Mouse (Mus musculus): Measurements from ENCODE around the gene Trit1. TPM values are rescaled to one million over a fixed set of nuclear protein-coding genes. Genes with fewer than 3 reads are reported as not detected.
A peak's percentile ranks its signal among the peaks of the same experiment; 100 is the strongest.

Gene Trit1
- total RNA-seq, 1 experiment = 17.1 TPM

GRCm38 (mm10) chr4:123083323-123083902 lies 67.0 kb downstream of the Trit1 start:
- H3K4me1 ChIP-seq (ENCODE audit: control insufficient read depth in 2 of 2, insufficient read depth in 2 of 2, low read length in 2 of 2, poor library complexity in 1 of 2) = peaks cover 0 to 3% of the 10 kb centered on the region in 2 experiments; a peak in 1 of 4 replicates
- no peaks in the 10 kb centered on the region for H3K36me3 ChIP-seq (ENCODE audit: control insufficient read depth, insufficient read depth, low read length, poor library complexity, severe bottlenecking)
- H3K27ac ChIP-seq (ENCODE audit: insufficient read depth, low read depth, low read length, poor library complexity, severe bottlenecking) = no peak overlapping the region
- TF ChIP-seq ZNF384 (IDR thresholded peaks at IDR 0.05; ENCODE audit: low read depth, low read length) (no peak), CHD2 (IDR thresholded peaks at IDR 0.05; ENCODE audit: low read depth, low read length) (no peak), ZC3H11A (IDR thresholded peaks at IDR 0.05; ENCODE audit: borderline replicate concordance, low read depth, low read length) (no peak), MAFK (IDR thresholded peaks at IDR 0.05; ENCODE audit: insufficient read depth, low read depth, low read length) (0 out of 2 replicates have a peak, but pooled peaks have one; percentile 29), HCFC1 (IDR thresholded peaks at IDR 0.05; ENCODE audit: borderline replicate concordance, insufficient read depth, low read length) (no peak)
- H3K9ac ChIP-seq (ENCODE audit: insufficient read depth, low read depth, low read length, poor library complexity, severe bottlenecking) = no peak overlapping the region
- in situ Hi-C loops (cut with MboI; ENCODE audit: low sequenced_read_pairs in 2 of 2, unreplicated experiment in 2 of 2) = loop anchor here (10.0 to 25.0 kb wide), 3 partner anchors 89 to 171 kb away; partner anchors contain the start of gene Mycl (in 1 of the 2)
- no peaks in the 10 kb centered on the region for H3K9me3 ChIP-seq (ENCODE audit: control insufficient read depth, insufficient read depth, low read depth, low read length)
- no peak for DNase-seq (ENCODE audit: low read depth, low spot score)
- H3K4me3 ChIP-seq (ENCODE audit: insufficient read depth in 1 of 2, low read depth in 1 of 2, low read length in 2 of 2, poor library complexity in 1 of 2, severe bottlenecking in 1 of 2) = no peak overlapping the region

GRCm38 (mm10) chr4:123085290-123085689 lies 68.9 kb downstream of the Trit1 start:
- Histone ChIP-seq H3K9ac (ENCODE audit: insufficient read depth, low read depth, low read length, poor library complexity, severe bottlenecking) (no peak overlapping the region), H3K4me1 (ENCODE audit: control insufficient read depth in 2 of 2, insufficient read depth in 2 of 2, low read length in 2 of 2, poor library complexity in 1 of 2) (peaks cover 0 to 3% of the 10 kb centered on the region in 2 experiments; a peak in 1 of 4 replicates), H3K4me3 (ENCODE audit: insufficient read depth in 1 of 2, low read depth in 1 of 2, low read length in 2 of 2, poor library complexity in 1 of 2, severe bottlenecking in 1 of 2) (no peak overlapping the region), H3K9me3 (ENCODE audit: control insufficient read depth, insufficient read depth, low read depth, low read length) (no peaks in the 10 kb centered on the region), H3K36me3 (ENCODE audit: control insufficient read depth, insufficient read depth, low read length, poor library complexity, severe bottlenecking) (no peaks in the 10 kb centered on the region), H3K27ac (ENCODE audit: insufficient read depth, low read depth, low read length, poor library complexity, severe bottlenecking) (no peak overlapping the region)
- in situ Hi-C loops (cut with MboI; ENCODE audit: low sequenced_read_pairs in 2 of 2, unreplicated experiment in 2 of 2) = loop anchor here (10.0 to 25.0 kb wide), 3 partner anchors 90 to 173 kb away; partner anchors contain the start of gene Mycl (in 1 of the 2)
- no peak for DNase-seq (ENCODE audit: low read depth, low spot score)
- TF ChIP-seq CHD2 (IDR thresholded peaks at IDR 0.05; ENCODE audit: low read depth, low read length) (no peak), MAFK (IDR thresholded peaks at IDR 0.05; ENCODE audit: insufficient read depth, low read depth, low read length) (no peak), ZNF384 (IDR thresholded peaks at IDR 0.05; ENCODE audit: low read depth, low read length) (no peak), HCFC1 (IDR thresholded peaks at IDR 0.05; ENCODE audit: borderline replicate concordance, insufficient read depth, low read length) (no peak), ZC3H11A (IDR thresholded peaks at IDR 0.05; ENCODE audit: borderline replicate concordance, low read depth, low read length) (no peak)

GRCm38 (mm10) chr4:123086381-123086780 lies 70.0 kb downstream of the Trit1 start:
- Histone ChIP-seq H3K36me3 (ENCODE audit: control insufficient read depth, insufficient read depth, low read length, poor library complexity, severe bottlenecking) (no peaks in the 10 kb centered on the region), H3K9ac (ENCODE audit: insufficient read depth, low read depth, low read length, poor library complexity, severe bottlenecking) (no peak overlapping the region), H3K27ac (ENCODE audit: insufficient read depth, low read depth, low read length, poor library complexity, severe bottlenecking) (no peak overlapping the region), H3K4me3 (ENCODE audit: insufficient read depth in 1 of 2, low read depth in 1 of 2, low read length in 2 of 2, poor library complexity in 1 of 2, severe bottlenecking in 1 of 2) (no peak overlapping the region), H3K4me1 (ENCODE audit: control insufficient read depth in 2 of 2, insufficient read depth in 2 of 2, low read length in 2 of 2, poor library complexity in 1 of 2) (no peaks in the 10 kb centered on the region), H3K9me3 (ENCODE audit: control insufficient read depth, insufficient read depth, low read depth, low read length) (no peaks in the 10 kb centered on the region)
- TF ChIP-seq MAFK (IDR thresholded peaks at IDR 0.05; ENCODE audit: insufficient read depth, low read depth, low read length) (no peak), ZC3H11A (IDR thresholded peaks at IDR 0.05; ENCODE audit: borderline replicate concordance, low read depth, low read length) (no peak), ZNF384 (IDR thresholded peaks at IDR 0.05; ENCODE audit: low read depth, low read length) (no peak), CHD2 (IDR thresholded peaks at IDR 0.05; ENCODE audit: low read depth, low read length) (no peak), HCFC1 (IDR thresholded peaks at IDR 0.05; ENCODE audit: borderline replicate concordance, insufficient read depth, low read length) (no peak)
- in situ Hi-C loops (cut with MboI; ENCODE audit: low sequenced_read_pairs in 2 of 2, unreplicated experiment in 2 of 2) = loop anchor here (10.0 to 25.0 kb wide), 3 partner anchors 92 to 174 kb away; partner anchors contain the start of gene Mycl (in 1 of the 2)
- DNase-seq (ENCODE audit: low read depth, low spot score) = no peak

DNA sequence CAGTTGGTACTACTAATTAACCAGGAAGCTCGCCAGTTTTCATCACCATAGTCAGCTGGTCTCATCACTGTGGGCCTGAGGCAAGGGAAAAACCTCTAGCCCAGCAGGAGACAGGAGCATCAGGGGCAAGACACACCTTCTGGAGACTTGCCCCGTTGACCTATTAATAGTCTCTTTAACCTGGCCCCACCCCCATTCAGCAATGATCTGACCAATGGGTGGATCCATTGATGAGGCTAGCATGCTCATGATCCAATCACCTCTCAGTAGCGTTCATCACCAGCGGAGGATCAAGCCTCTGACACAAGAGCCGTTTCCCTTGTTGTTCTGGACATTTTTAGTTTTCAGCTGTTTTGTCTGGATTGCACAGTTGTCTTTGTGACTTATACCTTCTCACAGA lies 76.2 kb downstream of the Trit1 start:
- H3K27ac ChIP-seq (ENCODE audit: insufficient read depth, low read depth, low read length, poor library complexity, severe bottlenecking) = no peak overlapping the region
- H3K4me3 ChIP-seq (ENCODE audit: insufficient read depth in 1 of 2, low read depth in 1 of 2, low read length in 2 of 2, poor library complexity in 1 of 2, severe bottlenecking in 1 of 2) = 0 out of 4 replicates have a peak overlapping the region, but pooled peaks of 1 of the 2 experiments have one; percentile 8
- no peaks in the 10 kb centered on the region for H3K36me3 ChIP-seq (ENCODE audit: control insufficient read depth, insufficient read depth, low read length, poor library complexity, severe bottlenecking)
- in situ Hi-C loops (cut with MboI; ENCODE audit: low sequenced_read_pairs in 2 of 2, unreplicated experiment in 2 of 2) = loop anchor here in 1 of 2 experiments (25.0 kb wide), 1 partner anchor 180 kb away; no protein-coding TSS in a partner anchor
- peak; percentile 51 for DNase-seq (ENCODE audit: low read depth, low spot score)
- TF ChIP-seq MAFK (IDR thresholded peaks at IDR 0.05; ENCODE audit: insufficient read depth, low read depth, low read length) = no peak
- no peak for TF ChIP-seq HCFC1 (IDR thresholded peaks at IDR 0.05; ENCODE audit: borderline replicate concordance, insufficient read depth, low read length)
- no peak for TF ChIP-seq ZNF384 (IDR thresholded peaks at IDR 0.05; ENCODE audit: low read depth, low read length)
- TF ChIP-seq ZC3H11A (IDR thresholded peaks at IDR 0.05; ENCODE audit: borderline replicate concordance, low read depth, low read length) = no peak
- no peak for TF ChIP-seq CHD2 (IDR thresholded peaks at IDR 0.05; ENCODE audit: low read depth, low read length)
- peaks cover 0 to 6% of the 10 kb centered on the region in 2 experiments; a peak in 1 of 4 replicates for H3K4me1 ChIP-seq (ENCODE audit: control insufficient read depth in 2 of 2, insufficient read depth in 2 of 2, low read length in 2 of 2, poor library complexity in 1 of 2)
- H3K9ac ChIP-seq (ENCODE audit: insufficient read depth, low read depth, low read length, poor library complexity, severe bottlenecking) = no peak overlapping the region
- H3K9me3 ChIP-seq (ENCODE audit: control insufficient read depth, insufficient read depth, low read depth, low read length) = no peaks in the 10 kb centered on the region

Measured in ES-E14 (cell line).